Mouse (Mus musculus) left cerebral cortex, adult 11 months (tissue): ENCODE results near the gene Tmed10.
A peak's percentile ranks its signal among the peaks of the same experiment; 100 is the strongest.

Experiments used
- DNase-seq: peaks from one replicate; pipeline ENCODE4 v3.0.0; 2022; ENCODE audit warnings: low spot score

Gene Tmed10

DNA sequence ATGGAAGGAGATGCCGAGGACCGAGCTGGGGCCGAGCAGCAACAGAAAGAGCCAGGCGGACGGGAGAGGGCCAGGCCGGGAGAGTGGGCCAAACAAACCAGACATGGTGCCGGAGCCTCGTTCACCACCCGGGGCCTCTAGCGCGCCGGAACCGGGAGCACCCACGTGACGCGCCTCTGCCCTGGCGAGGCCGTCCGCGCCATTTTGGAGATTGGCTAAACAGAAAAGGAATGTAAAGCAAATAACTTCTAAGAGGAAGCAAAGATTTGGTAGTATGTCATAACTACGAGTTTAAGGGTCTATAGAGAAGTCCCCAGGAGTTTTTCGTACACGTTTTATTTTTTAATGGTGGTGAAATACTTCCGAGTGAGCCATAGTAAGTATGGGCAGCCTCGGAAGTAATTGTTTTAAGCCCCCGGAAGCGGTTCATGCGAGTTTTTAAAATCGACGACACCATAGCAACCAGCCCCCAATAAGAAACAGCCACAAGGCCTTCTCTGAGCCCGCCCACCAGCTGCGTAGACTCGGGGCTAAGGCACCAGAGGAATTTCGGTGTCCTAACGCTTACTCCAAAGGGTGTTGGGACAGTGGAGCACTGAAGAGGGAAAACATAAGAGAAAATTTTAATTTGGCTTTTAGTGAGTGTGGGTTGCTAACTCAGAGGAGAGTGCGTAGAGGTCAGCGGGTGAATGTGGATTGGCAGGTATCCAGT is at the start of gene Tmed10:
TSS of gene Tmed10 (minus strand) at position 287 of the 712 bp plus-strand sequence.
- peak; percentile 92 for DNase-seq

DNA sequence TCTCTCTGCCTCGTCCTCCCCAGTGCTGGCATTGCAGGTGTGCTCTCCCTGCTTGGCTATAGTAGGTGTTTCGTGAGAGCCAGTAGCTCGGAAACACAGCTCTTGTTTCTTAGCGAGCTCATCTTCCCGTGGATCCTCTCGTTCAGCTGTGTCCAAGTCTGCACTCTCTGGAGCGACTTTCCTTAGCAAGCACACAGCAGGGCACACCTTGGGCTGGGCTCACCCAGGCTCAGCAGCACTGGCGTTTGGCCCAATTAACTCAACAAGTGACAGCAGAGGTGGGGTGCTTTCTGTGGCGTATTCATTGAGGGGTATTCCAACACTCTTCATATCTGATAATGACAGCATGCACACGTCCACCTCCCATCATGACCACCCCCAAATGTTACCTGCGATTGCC is 48.6 kb upstream of the Tmed10 start:
- DNase-seq, result no peak

- DNase-seq, result no peak
Observed at GRCm38 (mm10) chr12:85422536-85422935, 47.9 kb upstream of the Tmed10 start.

DNA sequence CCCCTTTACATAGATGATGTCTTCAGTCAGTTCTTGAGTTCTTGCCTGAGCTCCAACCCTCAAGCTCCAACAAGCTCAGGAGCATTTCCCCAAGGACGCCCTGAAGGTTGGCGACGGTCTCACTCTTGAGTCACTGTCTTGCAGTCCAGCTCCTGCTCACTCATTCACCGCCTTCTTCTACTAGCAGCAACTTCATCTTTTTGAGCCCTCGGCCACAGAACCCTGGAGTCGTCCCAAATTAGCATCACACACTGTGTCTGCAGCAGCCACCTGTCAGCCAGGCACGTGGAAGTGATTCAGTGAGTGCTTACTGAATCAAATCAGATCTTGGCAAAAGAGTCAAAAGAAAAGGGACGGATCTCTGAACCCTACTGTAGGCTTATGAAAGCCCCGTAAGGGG is 46.3 kb upstream of the Tmed10 start:
- no peak for DNase-seq

DNA sequence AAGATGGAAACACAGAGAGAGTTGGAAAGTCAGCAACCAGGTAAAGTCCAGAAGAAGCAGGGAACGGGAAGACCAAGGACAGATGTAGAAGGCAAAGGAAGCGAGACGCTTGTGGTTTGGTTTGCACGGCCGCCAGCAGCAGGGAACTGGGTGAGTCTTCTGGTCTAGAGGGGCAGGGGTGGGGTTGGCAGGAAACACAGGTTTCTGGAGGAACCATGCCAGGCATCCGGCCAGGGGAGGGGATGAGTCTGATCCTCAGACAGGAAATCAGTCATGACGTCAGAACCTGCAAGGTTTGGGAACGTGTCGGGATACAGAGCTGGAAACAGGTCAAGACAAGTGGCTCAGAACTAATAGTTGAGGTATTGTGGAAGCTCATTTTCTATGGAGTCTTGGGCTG is 43.2 kb upstream of the Tmed10 start:
- no peak for DNase-seq

DNA sequence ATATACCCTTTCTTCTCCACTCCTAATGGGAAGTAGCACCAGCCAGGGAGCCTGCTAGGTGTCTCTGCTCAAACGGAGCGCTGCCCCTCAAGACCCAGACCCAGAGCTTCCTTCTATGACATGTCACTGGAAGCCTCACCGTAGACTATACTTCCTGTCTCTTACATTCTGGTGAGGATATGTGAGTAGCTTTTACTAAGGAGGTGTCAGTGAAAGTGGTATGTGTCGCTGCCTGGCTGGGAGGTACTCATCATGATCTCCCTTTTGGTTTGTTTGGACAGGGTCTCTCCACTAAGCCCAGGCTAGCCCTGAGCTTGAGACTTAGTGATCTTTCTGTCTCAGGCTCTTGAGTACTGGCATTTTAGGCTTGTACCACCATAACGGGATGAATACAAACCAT is 41.7 kb upstream of the Tmed10 start:
- no peak for DNase-seq

DNA sequence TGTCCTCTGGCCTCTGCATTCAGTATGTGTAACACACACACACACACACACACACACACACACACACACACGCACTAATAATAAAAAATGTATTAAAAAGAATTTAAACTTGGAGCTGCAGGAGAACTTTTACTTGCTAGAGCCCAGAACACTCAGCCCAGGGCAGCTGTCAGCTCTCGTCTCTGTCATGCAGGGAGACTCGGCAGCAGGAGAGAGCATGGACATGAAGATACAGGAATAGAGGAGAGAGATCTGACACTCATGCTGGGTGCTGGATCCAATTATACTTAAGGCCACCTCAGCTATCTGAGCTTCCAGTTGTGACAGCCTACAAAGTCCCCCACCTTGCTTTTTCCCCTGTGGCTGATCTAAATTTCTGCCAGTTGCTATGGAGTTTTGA is 41.2 kb upstream of the Tmed10 start:
- DNase-seq, result no peak

DNA sequence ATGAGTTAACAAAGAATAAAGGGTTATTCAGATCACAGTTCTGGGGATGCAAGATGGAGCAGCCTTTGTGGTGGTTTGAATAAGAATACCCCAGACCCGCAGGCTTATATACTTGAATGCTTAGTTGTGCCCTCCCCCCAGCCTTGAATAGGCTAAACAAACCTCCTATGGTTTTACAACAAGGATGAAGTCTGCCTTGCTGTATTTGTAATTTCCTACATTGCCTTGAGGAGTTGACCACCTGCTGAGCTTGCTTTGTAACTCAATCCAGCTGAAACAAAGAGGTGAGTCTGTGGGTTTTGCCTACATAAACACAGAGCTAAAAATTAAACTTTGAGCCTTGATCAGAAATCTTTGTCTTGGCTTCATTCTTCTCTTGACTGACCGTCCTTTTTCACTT is 36.5 kb upstream of the Tmed10 start:
- DNase-seq, result no peak

DNA sequence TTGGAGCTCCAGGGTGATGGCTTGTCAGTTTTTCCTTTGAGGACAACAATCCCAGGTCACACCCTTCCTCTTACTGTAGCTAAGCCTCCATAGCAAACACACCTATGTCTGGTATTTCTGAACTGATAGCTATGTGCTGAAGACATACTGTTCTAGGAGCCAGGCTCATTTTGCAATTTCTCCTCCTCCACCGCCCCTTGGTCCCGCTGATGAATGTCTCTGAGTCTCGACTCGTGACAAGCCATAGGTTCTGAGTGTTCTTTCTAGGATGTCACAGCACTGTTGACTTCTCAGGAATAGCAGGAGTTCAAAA is 23.3 kb upstream of the Tmed10 start:
- DNase-seq, result no peak

GRCm38 (mm10) chr12:85397063-85397959 is 22.7 kb upstream of the Tmed10 start:
- no peak for DNase-seq

GRCm38 (mm10) chr12:85393981-85394380 is 19.3 kb upstream of the Tmed10 start:
- no peak for DNase-seq

DNA sequence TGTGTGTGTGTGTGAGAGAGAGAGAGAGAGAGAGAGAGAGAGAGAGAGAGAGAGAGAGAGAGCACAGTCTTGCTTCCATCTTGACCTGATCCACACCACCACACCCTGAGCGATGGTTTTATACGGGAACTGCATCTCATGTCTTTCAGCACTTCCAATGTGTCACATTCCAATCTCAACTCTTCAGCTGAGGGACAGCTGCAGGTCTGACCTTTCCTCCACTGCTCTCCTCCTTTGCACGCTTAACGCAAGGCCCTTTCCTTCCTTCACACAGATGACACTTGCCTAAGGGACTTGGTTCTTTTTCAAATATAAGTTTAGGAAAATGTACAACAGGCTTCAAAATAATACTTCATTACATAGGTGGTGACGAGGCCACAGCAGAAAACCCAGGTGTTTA is 18.9 kb upstream of the Tmed10 start:
- DNase-seq, result no peak

DNA sequence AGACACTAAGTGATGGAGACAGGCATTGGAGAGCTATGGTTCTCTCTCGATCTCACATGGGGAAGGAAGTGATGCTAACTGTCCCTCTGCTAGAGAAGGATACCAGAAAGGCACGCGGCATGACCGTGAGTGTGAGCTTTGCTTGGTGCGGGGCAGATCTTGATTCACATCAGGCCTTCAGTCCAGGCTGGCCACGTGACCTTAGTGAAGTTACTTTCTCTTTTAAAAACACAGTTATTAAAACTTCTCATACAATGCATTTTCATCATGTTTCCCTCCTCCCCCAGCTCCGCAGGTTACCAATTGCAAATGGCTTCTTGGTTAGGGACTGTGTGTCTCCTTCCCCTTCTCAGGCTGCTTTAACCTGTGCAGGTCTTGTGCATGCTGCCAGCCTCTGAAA is 16.5 kb upstream of the Tmed10 start:
- no peak for DNase-seq

DNA sequence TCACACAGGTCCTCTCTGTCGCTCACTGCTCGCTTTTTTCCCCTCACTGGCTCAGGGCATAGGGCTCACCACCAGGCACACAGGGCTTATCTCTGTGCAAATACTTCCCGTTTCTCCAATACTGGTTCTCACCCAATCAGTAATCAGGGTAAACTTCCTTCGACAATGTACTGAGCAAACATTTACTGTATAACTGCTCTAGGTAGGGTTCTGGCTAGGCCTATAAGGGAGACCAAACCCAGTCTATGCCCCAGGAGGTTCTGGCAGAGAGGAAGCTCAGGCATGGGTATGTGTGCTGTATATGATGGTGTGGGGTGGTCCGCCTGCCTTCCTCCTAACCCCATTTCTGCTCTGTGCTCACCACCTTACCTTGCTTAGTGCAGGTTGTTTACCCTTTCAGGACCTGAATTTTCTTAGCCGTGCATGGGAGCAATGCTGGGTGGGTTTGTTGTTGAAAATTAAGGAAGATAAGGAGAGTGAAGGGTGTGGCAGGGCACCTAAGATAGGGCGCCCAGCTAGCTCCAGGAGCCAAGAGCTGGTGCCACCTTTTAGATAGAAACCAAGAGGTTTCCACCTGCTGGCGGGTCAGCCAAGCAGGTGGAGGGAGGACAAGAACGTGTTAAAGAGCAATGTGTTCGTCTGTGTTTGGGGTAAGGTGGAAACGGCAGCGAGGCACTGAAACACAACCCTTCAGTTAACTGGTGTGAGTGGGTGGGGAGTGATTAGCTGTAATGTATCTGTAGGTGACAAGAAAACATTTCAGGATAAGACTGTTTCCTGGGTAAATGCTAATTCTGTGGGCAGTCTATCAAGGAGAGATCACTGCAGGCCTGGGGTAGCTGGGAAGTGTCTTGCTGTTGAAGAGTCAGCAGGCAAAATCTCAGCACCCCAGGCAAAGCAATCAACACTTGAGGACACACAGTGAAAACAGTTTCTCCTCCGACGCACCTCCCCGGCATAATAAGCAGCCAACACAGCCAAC is 14.8 kb upstream of the Tmed10 start:
- DNase-seq, result no peak

DNA sequence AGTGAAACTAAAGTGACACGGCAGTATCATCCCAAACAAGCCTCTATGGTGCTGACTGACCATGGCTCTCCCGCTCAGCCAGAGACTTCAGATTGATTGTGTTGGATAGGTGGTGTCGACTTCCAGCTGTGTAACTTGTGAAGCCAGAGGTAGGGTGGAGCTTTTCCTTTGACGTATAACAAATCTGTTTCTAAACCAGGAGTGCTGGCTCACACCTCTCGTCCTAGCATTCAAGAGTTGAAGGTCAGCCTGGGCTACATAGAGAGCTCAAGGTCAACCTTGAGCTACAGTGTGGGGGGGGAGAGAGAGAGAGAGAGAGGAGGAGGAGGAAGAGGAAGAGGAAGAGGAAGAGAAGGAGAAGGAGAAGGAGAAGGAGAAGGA is 11.3 kb upstream of the Tmed10 start:
- DNase-seq, result no peak

- DNase-seq, result no peak
Observed at GRCm38 (mm10) chr12:85385329-85385994, 10.8 kb upstream of the Tmed10 start.

DNA sequence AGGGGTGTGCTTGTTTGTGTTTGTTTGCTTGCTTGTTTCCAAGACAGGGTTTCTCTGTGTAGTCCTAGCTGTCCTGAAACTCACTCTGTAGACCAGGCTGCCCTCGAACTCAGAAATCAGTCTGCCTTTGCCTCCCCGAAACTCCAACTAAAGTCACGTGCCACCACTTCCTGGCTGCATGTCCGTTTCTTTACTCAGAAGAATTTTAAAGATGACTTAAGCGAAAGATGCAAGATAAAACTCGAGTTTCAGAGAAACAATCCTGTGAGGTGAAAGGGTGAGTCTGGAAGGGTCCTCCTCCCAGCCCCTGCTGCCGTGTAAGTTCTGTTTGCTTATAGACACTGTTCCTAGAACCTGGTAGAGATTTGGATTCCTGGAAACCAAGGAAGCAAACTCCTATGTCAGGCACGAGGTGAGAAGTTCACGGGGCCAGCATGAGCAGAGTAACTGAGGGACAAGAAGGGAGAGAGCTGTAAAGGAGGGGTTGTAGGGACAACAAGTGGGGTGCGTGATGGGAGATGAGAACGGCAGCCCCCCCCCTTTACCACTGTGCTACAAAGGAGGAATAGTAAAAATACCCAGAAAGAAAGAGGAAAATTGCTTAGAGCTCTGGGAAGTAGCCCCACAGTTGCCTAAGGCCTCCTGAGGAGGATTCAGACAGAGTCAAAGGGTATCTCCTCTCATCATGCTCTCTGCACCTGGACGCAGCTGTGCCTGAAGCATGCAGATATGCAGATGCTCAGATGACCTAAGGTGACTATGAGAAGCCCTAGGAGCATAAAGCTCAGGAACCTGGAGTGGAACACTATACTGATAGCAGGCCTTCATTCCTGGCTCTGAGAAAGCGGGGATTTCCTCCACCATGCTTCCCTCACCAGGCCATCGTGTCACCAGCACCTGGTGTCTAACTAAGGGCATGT is 8.4 kb upstream of the Tmed10 start:
- DNase-seq, result no peak

GRCm38 (mm10) chr12:85381570-85381969 is 6.9 kb upstream of the Tmed10 start:
- no peak for DNase-seq

DNA sequence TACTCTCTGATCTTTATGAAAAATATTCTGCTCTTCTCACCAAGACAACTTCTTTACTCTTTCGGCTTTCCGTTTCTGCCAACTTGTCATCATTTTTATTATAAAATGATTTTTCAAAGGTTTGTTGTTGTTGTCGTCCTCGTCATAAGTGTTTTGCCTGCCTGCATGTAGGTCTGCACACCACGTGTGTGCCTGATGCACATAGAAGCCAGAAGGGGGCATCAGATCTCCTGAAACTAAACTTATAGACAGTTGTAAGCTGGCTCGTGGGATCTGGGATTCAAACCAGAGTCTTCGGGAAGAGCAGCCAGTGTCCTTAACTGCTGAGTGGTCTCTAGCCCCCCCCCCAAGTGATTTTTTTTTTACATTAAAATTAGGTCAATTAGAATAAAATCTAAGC is 6.3 kb upstream of the Tmed10 start:
- no peak for DNase-seq

GRCm38 (mm10) chr12:85380308-85380707 is 5.7 kb upstream of the Tmed10 start:
- DNase-seq, result no peak

DNA sequence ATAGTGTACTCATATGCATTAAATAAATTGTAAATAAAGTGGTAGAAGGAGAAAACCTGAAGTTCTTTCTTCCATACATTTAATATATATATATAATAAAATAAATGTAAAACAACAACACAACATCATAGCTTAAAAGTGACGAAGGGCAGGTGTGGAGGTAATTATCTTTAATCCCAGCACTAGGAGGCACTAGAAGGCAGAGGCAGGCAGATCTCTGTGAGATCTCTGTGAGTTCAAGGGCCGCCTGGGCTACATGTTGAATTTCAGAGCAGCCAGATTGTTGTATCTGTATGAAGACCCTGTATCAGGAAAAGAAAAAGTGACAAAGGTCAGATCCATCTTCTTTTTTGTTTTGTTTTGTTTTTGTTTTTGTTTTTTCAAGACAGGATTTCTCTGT is 3.6 kb upstream of the Tmed10 start:
- DNase-seq, result no peak
